11 mouse cellular contexts compared by ENCODE assay signal in the genomic region with DNA sequence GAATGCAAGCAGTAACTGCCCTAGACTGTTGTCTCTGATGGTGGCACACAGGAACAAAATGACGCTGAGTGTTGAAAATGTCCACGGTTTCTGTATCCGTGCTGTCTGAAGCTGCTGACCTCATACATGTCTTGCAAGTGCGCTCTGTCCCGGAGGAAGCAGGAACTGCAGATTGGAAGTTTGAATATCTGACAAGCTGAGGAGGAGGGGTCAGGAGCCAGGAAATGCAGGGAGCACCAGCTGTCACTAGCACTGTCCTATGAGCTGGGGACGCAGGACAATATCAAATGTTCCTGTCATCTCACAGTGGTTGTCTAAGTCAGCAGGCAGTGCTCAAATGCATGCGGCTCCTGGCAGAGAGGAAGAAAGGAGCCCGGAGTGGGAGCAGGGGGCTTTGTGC. TPM values are rescaled to one million over a fixed set of nuclear protein-coding genes. Genes with fewer than 3 reads are reported as not detected.
DNase-seq lines count a peak whose midpoint lies in the region; ATAC-seq and TF ChIP-seq lines count a peak whose summit lies in the region.
"Had no signal": no experiment of that assay in that cellular context is flagged by ENCODE, and none has a peak within 500 bp of the region (broad histone marks: within the 10 kb centered on the region; RNA-seq: fewer than 3 reads in every experiment).

No protein-coding gene starts in this region.

- TF ChIP-seq CTCF in heart, adult 2 months (IDR thresholded peaks at IDR 0.05): peak; percentile 27
- TF ChIP-seq CTCF in intestine, postnatal 0 days (IDR thresholded peaks at IDR 0.05; ENCODE audit: low read depth): peak; percentile 39
- TF ChIP-seq CTCF in thymus, adult 2 months (IDR thresholded peaks at IDR 0.05; ENCODE audit: borderline replicate concordance, control insufficient read depth, extremely low read depth, insufficient read depth, low read length, poor library complexity): no peak

- DNase-seq in cerebellum, adult 11-12 months: peak; percentile 49
- peak in 1 of 2 experiments; percentile 10 for DNase-seq in heart, adult 2 months
- DNase-seq in embryo, embryonic 11 days: no peak
- no peak for DNase-seq in thymus, adult 2 months

- no peaks in the 10 kb centered on the region for H3K27me3 ChIP-seq in intestine, embryonic 16.5 days (replicated peaks; ENCODE audit: control insufficient read depth, insufficient read depth, low read length)
- no peaks in the 10 kb centered on the region for H3K27me3 ChIP-seq in intestine, embryonic 15.5 days (replicated peaks)
- no peaks in the 10 kb centered on the region for H3K27me3 ChIP-seq in heart, adult 2 months (ENCODE audit: control insufficient read depth, insufficient read depth, low read length)
- no peaks in the 10 kb centered on the region for H3K27me3 ChIP-seq in intestine, postnatal 0 days (replicated peaks; ENCODE audit: control insufficient read depth, insufficient read depth, low read length)
- no peaks in the 10 kb centered on the region for H3K27me3 ChIP-seq in thymus, adult 2 months (ENCODE audit: control insufficient read depth, insufficient read depth, low read length)
- H3K27me3 ChIP-seq: embryonic facial prominence, embryonic 15.5 days; Patski had no signal

- H3K36me3 ChIP-seq in intestine, embryonic 16.5 days (ENCODE audit: control insufficient read depth, insufficient read depth, low read length): no peaks in the 10 kb centered on the region
- H3K36me3 ChIP-seq in intestine, embryonic 15.5 days: no peaks in the 10 kb centered on the region
- no peaks in the 10 kb centered on the region for H3K36me3 ChIP-seq in heart, adult 2 months (ENCODE audit: control insufficient read depth, insufficient read depth, low read length)
- no peaks in the 10 kb centered on the region for H3K36me3 ChIP-seq in intestine, postnatal 0 days (ENCODE audit: control insufficient read depth, insufficient read depth)
- no peaks in the 10 kb centered on the region for H3K36me3 ChIP-seq in thymus, adult 2 months (ENCODE audit: control insufficient read depth, insufficient read depth, low read length)
- H3K36me3 ChIP-seq: embryonic facial prominence, embryonic 15.5 days had no signal

- no peak overlapping the region for H3K4me2 ChIP-seq in intestine, embryonic 16.5 days (ENCODE audit: low read depth, low read length)
- H3K4me2 ChIP-seq in intestine, embryonic 15.5 days (replicated peaks): no peak overlapping the region
- H3K4me2 ChIP-seq in intestine, postnatal 0 days (replicated peaks; ENCODE audit: low read depth): no peak overlapping the region
- H3K4me2 ChIP-seq: embryonic facial prominence, embryonic 15.5 days had no signal

- 64% methylated on average over 8 of the region's 8 CpGs for WGBS in intestine, embryonic 16.5 days
- 62% methylated on average over 8 of the region's 8 CpGs for WGBS in intestine, embryonic 15.5 days
- 5% methylated on average over 8 of the region's 8 CpGs for WGBS in heart, adult 2 months
- 77% methylated on average over 8 of the region's 8 CpGs for WGBS in intestine, postnatal 0 days
- WGBS in thymus, adult 2 months: 94% methylated on average over 8 of the region's 8 CpGs

- no peak overlapping the region for H3K27ac ChIP-seq in intestine, embryonic 16.5 days (ENCODE audit: low read length)
- H3K27ac ChIP-seq in intestine, embryonic 15.5 days: no peak overlapping the region
- no peak overlapping the region; the same call in 1 of the 2 replicates for H3K27ac ChIP-seq in heart, adult 2 months
- H3K27ac ChIP-seq in intestine, postnatal 0 days (ENCODE audit: low read depth, low read length): no peak overlapping the region
- H3K27ac ChIP-seq in thymus, adult 2 months (ENCODE audit: control insufficient read depth, insufficient read depth, low read length): no peak overlapping the region
- H3K27ac ChIP-seq: embryonic facial prominence, embryonic 15.5 days had no signal

- intact Hi-C loops in heart, adult 2 months (cut with DNase I): no loop called here

- 0 out of 2 replicates have a peak, but pooled peaks have one; percentile 7 for TF ChIP-seq EP300 in heart, adult 2 months (IDR thresholded peaks at IDR 0.05; ENCODE audit: insufficient read depth, low read depth, low read length)

- no peak overlapping the region for H3K4me3 ChIP-seq in intestine, embryonic 16.5 days (ENCODE audit: low read length)
- H3K4me3 ChIP-seq in intestine, embryonic 15.5 days (replicated peaks): no peak overlapping the region
- no peak overlapping the region for H3K4me3 ChIP-seq in heart, adult 2 months
- no peak overlapping the region for H3K4me3 ChIP-seq in intestine, postnatal 0 days (ENCODE audit: low read depth, low read length)
- H3K4me3 ChIP-seq in thymus, adult 2 months (ENCODE audit: control insufficient read depth, insufficient read depth, low read length): no peak overlapping the region
- H3K4me3 ChIP-seq: embryonic facial prominence, embryonic 15.5 days; megakaryocyte, embryonic 14.5 days had no signal

- no peaks in the 10 kb centered on the region for H3K79me2 ChIP-seq in heart, adult 2 months (replicated peaks; ENCODE audit: control insufficient read depth, insufficient read depth, low read length)

- ATAC-seq in intestine, embryonic 16.5 days: peak; percentile 48; the same call in 1 of the 2 replicates
- ATAC-seq in intestine, embryonic 15.5 days: no peak
- ATAC-seq in intestine, postnatal 0 days: no peak
- ATAC-seq in granulocyte monocyte progenitor cell, adult 5-6 weeks (replicated peaks; ENCODE audit: poor library complexity, severe bottlenecking): no peak
- ATAC-seq: Patski had no signal

- 0 out of 2 replicates have a peak, but pooled peaks have one; percentile 31 for TF ChIP-seq POLR2A in heart, adult 2 months (IDR thresholded peaks at IDR 0.05; ENCODE audit: insufficient read depth, low read depth, low read length)
- TF ChIP-seq POLR2A in thymus, adult 2 months (IDR thresholded peaks at IDR 0.05; ENCODE audit: control insufficient read depth, extremely low read depth, insufficient read depth, low read length, poor library complexity): no peak

- H3K9me3 ChIP-seq in intestine, embryonic 16.5 days (ENCODE audit: control insufficient read depth, low read length): no peaks in the 10 kb centered on the region
- no peaks in the 10 kb centered on the region for H3K9me3 ChIP-seq in intestine, embryonic 15.5 days
- no peaks in the 10 kb centered on the region for H3K9me3 ChIP-seq in intestine, postnatal 0 days (ENCODE audit: control insufficient read depth)
- H3K9me3 ChIP-seq: embryonic facial prominence, embryonic 15.5 days; megakaryocyte, embryonic 14.5 days had no signal

- no peak overlapping the region for H3K9ac ChIP-seq in intestine, embryonic 16.5 days (ENCODE audit: low read depth, low read length)
- H3K9ac ChIP-seq in intestine, embryonic 15.5 days: no peak overlapping the region
- H3K9ac ChIP-seq in heart, adult 2 months (ENCODE audit: low read depth, low read length): 0 out of 2 replicates have a peak overlapping the region, but pooled peaks have one; percentile 30
- H3K9ac ChIP-seq in intestine, postnatal 0 days (ENCODE audit: low read depth, low read length): no peak overlapping the region
- H3K9ac ChIP-seq: embryonic facial prominence, embryonic 15.5 days had no signal

- peaks cover 11% of the 10 kb centered on the region for H3K4me1 ChIP-seq in intestine, embryonic 16.5 days (ENCODE audit: control insufficient read depth, insufficient read depth, low read length)
- H3K4me1 ChIP-seq in intestine, embryonic 15.5 days (replicated peaks): peaks cover 11% of the 10 kb centered on the region
- no peaks in the 10 kb centered on the region for H3K4me1 ChIP-seq in heart, adult 2 months (ENCODE audit: control insufficient read depth, insufficient read depth, low read length)
- no peaks in the 10 kb centered on the region; the same call in 1 of the 2 replicates for H3K4me1 ChIP-seq in intestine, postnatal 0 days (replicated peaks; ENCODE audit: control insufficient read depth, insufficient read depth, low read length)
- H3K4me1 ChIP-seq in thymus, adult 2 months (replicated peaks; ENCODE audit: control insufficient read depth, insufficient read depth, low read length): no peaks in the 10 kb centered on the region
- H3K4me1 ChIP-seq: megakaryocyte, embryonic 14.5 days had no signal

RNA-seq across cellular contexts. Expression of gene H2afy2, which starts 19.3 kb away (rescaled TPM):
- polyA plus RNA-seq in intestine, embryonic 16.5 days (2015; fragmentation: Nextera tagmentation; extraction: Ambion mirVana): 66.9 and 76.8 TPM in 2 replicates
- 90.4 and 108 TPM in 2 replicates for polyA plus RNA-seq in intestine, embryonic 15.5 days (2015; fragmentation: Nextera tagmentation; extraction: Ambion mirVana)
- total RNA-seq in heart, adult 2 months (2021): 1 to 10 TPM; 3.4 to 4.7 TPM
- polyA plus RNA-seq in heart, adult 2 months (2012; rRNA removed): 4.2 and 4.6 TPM in 2 replicates
- 21.3 and 23.1 TPM in 2 replicates for polyA plus RNA-seq in intestine, postnatal 0 days (2015; fragmentation: Nextera tagmentation; extraction: Ambion mirVana)
- total RNA-seq in granulocyte monocyte progenitor cell, adult 5-6 weeks (2014; fragmentation: Nextera tagmentation): 1.9 and 2.5 TPM in 2 replicates
- 1.1 and 1.6 TPM in 2 replicates for total RNA-seq in granulocyte monocyte progenitor cell, adult 5-6 weeks (2017)
- polyA plus RNA-seq in thymus, adult 2 months (2012; rRNA removed): 2.0 and 2.1 TPM in 2 replicates

RNA-seq across cellular contexts. Expression of gene Aifm2, which starts 49.6 kb away (rescaled TPM):
- polyA plus RNA-seq in intestine, embryonic 16.5 days (2015; fragmentation: Nextera tagmentation; extraction: Ambion mirVana): 21.1 and 22.5 TPM in 2 replicates
- 17.3 and 19.2 TPM in 2 replicates for polyA plus RNA-seq in intestine, embryonic 15.5 days (2015; fragmentation: Nextera tagmentation; extraction: Ambion mirVana)
- total RNA-seq in heart, adult 2 months (2021): 10 to 100 TPM; 24.6 to 28.9 TPM
- 32.9 and 39.5 TPM in 2 replicates for polyA plus RNA-seq in heart, adult 2 months (2012; rRNA removed)
- 14.7 and 16.9 TPM in 2 replicates for polyA plus RNA-seq in intestine, postnatal 0 days (2015; fragmentation: Nextera tagmentation; extraction: Ambion mirVana)
- 5.0 and 9.0 TPM in 2 replicates for total RNA-seq in granulocyte monocyte progenitor cell, adult 5-6 weeks (2014; fragmentation: Nextera tagmentation)
- total RNA-seq in granulocyte monocyte progenitor cell, adult 5-6 weeks (2017): 6.5 and 6.6 TPM in 2 replicates
- polyA plus RNA-seq in thymus, adult 2 months (2012; rRNA removed): 10.4 and 12.0 TPM in 2 replicates
